Mouse (Mus musculus) layer of hippocampus, postnatal 14 days (tissue): Measurements from ENCODE around the gene Hs6st3. TPM values are rescaled to one million over a fixed set of nuclear protein-coding genes. Genes with fewer than 3 reads are reported as not detected.

Experiments used
- DNase-seq, 2 experiments: peaks; one replicate each; pipeline ENCODE4 v3.0.0; 2021 to 2022; ENCODE audit warnings: low spot score in 2 of 2, mixed read lengths in 1 of 2
- total RNA-seq, 2 experiments: library from RNA; stranded (reverse); gene quantifications; 2 replicates each; pipeline ENCODE4 v1.2.3; 2021

Hs6st3 gene
- total RNA-seq, 2 experiments from 2014 or later, result 69.4 to 83.3 TPM

GRCm38 (mm10) chr14:119892922-119893321 is 754.8 kb downstream of the Hs6st3 start:
- no peak for DNase-seq

DNA sequence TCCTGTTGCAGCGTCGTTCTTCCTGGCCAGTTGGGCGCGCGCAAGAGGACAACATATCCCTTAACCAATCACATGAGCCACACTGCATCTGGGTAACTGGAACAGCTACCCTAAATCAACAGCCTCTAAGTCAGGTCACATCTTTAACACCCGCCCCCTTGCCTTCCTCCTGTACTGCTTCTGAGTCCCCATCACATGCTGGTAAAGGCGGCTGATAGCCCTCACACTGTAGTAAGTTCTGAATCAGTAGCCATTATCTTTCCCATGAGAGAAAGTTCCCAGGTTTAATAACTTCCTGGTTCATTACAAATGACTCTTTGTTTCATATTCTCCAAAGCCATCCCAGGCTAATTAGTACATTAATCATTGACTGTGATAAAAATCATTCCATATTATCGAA is 757.0 kb downstream of the Hs6st3 start:
- DNase-seq, result no peak

DNA sequence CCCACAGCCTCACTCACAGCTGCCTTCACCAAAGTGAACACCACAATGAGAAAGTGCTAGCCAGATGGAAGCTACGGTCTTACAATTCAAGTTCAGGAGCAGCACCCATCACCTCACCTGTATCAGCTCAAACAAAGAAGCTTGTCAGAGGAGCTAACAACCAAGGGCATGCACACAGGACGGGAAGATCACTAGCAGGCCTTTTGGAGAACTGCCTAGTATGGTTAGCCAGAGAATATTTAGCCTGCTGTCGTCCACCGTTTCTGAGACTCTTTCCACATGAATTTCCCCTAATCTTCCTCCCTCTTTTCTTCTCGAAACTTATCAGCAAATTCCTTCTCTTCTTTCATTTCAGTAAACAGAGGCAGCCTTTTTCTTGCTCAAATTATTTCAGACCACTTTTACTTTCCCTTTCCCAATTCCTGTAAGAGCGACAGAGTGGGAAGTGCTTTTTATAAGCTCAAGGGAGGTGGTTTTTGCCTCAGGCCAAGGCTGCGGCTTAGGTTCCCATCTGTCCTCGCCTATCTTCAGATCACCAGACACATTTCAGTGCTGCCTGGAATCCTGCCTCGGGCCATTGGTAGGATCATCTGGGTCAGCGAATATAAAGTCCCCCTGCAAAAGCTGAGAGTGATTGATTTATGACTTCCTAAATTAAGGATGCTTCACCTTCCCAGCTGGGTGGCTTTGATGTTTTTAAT is 757.8 kb downstream of the Hs6st3 start:
- DNase-seq, result no peak

- DNase-seq, result no peak
These were observed 764.3 kb downstream of the Hs6st3 start for GRCm38 (mm10) chr14:119902486-119902885.

DNA sequence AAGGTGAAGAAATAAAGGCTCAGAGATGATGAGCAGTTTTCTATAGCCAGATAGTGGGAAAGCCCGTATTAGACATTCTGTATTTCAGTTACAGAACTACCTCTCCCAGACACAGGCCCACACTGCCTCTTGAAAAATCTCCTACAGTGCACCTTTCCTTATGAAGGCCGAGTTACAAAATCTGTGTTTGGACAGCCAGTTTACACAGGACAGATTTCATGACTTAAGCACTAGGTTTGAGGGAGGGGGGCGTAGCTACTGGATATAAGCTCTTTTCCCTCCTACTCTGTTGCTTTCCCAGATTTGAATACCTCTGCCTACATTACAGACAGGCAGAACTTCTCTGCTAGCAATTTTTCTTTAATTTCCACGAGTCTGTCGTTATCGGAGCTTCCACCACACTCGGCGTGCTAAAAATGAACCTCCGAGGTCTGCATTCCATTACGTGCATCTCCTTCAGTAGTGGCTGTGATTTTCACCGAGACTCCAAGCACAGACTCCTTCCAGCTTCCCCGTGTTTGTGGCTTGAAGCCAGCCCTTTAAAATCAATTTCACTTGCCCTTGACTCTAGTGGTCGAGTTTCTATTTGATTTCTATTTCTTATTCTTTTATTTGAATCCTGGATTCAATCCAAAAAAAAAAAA is 770.0 kb downstream of the Hs6st3 start:
- peak; percentile 0 to 2 for DNase-seq

DNA sequence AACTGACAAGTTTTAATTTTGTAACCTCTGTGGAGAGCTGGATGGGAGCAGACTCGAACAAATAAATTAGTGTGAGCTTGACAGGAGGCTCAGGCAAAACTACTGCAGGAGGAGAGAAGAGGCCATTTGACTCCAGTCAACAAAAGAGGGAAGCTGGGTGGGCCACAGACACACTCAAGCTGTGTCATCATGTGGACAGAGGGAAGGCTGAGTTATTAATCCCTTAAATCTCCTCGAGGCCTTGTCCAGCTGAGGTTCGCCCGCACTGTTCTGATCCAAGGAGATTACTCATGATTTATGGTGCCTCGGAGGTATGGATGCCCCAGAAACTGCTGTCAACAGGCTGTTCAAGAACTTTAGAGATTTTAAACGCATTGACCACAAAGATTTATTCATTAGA is 776.4 kb downstream of the Hs6st3 start:
- DNase-seq, result no peak

DNA sequence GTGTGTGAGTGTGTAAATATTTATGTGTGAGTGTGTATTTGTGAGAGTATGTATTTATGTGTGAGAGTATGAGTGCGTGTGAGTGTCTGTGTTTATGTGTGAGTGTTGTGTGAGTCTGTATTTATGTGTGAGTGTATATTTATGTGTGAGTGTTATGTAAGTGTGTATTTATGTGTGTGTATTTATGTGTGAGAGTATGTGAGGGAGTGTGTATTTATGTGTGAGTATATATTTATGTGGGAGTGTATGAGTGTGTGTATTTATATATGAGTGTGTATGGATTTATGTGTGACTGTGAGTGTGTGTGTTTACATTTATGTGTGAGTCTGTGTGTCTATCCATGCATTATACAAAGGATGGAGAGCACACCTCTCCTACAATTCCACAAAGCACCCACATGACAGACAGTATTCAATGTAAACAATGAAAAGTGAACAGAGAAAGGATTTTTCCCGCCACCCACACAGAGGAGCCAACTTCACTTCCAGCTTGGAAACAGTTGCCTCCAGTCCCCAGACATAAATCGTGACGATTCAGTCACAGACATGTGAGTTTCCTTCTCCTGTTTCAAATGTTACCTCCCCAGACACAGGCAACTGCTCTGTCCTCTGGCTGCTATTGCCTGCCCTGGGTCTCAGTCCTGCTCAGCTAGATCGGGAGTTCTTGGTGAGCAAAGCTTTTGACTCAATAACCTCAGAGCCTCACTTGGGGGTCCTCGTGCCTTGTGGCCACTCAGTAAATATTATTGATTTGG is 780.3 kb downstream of the Hs6st3 start:
- no peak for DNase-seq

DNA sequence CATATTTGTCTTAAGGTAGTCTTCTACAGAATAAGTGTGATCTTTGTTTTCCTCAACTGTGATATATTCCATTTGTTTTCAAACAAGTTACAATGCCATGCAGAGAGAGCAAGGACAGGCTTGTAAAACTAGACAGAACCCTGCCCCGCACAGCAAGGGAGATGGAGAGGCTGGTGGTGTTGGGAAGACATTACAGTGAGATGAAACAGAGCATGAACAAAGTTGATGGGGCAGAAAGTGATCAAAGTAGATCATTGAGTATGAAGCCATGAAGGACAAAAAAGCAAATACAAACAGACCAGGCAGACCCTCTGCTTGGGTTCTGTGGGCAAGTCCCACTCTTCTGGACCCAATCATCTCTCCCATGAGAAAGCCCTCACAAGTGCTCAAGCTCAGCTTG is 781.0 kb downstream of the Hs6st3 start:
- DNase-seq, result no peak

Other genes with a start within 250 kb of the Hs6st3 start
- gene Dzip1, start 212.9 kb upstream of the Hs6st3 start, total RNA-seq, result 100 to 1,000 TPM in 1 of 2 experiments, 10 to 100 TPM in 1; 92.5 to 103 TPM
- gene Dnajc3, start 200.4 kb upstream of the Hs6st3 start, total RNA-seq, result 10 to 100 TPM; 35.1 to 39.3 TPM
- gene Uggt2, start 38.9 kb upstream of the Hs6st3 start, total RNA-seq, result 10 to 100 TPM; 26.8 to 32.6 TPM